Mouse (Mus musculus): ENCODE data around the gene Per2.

Per2 gene

DNA sequence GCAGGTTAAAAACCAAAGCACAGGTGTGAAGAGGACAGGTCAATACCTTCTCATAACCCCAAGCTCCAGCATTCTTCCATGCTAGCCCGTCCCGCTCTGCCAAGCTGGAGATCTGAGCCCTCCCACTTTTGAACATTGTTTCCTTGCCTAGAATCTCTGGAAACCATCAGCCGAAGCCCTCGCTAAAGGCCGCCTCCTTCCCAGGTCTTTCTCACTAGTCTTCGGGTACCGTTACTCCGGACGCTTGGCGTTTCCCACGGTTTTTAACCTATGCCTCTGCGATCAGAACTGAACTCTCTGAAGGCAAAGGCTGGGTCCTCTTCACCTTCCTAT, 61.2 kb downstream of the Per2 start:
- peak in 1 of 2 experiments; percentile 13 for DNase-seq (ENCODE audit: low spot score in 2 of 2)

DNA sequence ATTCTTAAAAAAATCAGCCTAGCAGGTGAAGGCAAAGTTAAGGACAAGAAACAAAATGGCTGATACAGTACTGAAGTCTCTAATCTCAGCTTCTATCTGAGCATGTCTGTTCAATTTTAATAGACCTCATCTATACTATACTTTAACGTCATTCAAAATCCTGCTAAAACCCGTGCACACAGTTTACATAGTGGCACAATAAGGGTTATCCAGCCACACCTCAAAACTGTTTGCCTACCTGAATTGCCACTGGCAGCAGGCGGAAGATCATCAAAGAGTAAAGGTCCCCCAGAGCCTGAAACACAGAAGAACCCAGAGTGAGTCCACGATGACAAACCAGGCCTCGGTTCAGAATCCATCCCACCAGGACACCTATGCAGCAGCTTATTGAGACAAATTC, 68.8 kb downstream of the Per2 start:
- DNase-seq (ENCODE audit: low spot score in 2 of 2), result no peak

DNA sequence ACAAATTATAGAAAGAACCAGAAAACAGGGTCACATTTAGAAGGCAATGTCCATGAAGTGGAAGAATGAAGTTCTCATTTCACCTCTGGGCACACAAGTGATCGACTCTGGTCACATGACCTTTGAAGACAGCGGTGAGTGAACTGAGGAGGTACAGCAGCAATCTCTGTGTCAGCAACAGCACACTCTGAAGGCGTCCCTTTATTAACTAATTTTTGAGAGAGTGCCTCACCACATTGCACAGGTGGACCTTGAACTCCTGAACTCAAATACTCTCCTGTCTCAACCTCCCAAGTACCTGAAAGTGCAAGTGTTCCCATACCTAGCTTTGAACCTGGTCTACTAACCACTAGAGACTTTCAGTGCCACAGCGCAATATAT, 78.0 kb downstream of the Per2 start:
- DNase-seq (ENCODE audit: low spot score in 2 of 2), result no peak

DNA sequence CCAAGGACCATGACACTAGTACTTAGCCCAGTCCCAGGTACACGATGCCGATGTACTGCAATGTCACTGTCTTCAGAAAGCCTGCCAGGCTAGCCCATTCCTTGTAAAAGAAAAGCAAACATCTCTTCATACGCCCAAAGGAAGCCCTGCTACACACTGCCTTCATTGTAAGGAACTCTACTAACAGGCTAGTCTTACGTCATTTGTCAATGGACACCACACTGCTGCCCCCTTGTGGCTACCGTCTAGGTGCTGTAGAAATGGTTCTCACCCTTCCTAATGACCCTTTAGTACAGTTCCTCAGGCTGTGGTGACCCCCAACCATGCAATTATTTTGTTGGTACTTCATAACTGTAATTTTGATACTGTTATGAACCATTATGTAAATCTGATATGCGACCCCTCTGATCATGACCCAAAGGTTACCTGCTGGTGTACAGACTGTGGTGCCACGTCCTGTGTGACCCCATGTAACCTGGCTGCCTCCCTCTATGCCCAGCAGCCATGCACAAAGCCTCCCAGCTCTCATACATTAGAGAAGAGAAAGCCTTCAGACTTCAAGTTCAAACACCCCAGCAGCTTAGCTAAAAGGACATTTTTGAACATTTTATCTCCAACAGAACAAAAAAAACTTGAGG, 78.6 kb downstream of the Per2 start:
- peak; percentile 49 to 62 for DNase-seq (ENCODE audit: low spot score in 2 of 2)

DNA sequence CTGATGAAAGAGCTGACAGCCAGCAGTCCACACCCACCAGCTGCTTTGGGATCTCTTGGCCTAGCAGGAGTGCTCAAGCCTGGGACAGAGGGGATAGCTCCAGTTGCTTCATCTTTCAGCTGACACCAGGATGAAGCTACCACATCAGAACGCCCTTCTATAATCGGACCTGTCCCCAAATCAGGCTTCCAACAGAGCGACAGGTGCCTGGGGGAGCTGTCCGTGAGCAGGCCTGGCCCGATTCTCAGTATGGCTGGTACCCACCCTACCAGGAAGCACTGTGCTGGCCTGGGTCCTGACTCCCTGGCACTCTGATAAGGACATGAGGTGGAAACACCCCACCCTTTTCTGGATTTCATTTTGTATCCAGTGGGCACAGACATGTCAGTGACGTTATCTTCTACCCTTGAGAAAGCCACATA, 85.7 kb downstream of the Per2 start:
- DNase-seq (ENCODE audit: low spot score in 2 of 2), result no peak

DNA sequence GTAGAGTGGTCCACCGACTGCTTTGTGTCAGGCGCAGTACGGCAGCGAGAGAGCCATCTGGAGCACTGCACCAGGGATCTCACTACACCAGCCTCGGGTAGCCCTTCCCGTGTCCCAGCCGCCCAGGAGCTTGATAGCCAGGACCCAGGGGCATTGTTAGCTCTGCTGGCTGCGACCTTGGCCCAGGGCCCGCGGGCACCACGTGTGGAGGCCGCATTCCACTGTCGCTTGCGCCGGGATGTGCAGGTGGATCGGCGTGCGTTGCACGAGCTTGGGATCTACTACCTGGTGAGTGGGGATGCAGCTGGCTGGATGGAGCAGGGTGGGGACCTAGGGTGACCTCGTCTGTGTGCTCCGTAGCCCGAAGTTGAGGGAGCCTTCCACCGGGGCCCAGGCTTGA, 89.1 kb downstream of the Per2 start:
- DNase-seq (ENCODE audit: low spot score in 2 of 2), result no peak

DNA sequence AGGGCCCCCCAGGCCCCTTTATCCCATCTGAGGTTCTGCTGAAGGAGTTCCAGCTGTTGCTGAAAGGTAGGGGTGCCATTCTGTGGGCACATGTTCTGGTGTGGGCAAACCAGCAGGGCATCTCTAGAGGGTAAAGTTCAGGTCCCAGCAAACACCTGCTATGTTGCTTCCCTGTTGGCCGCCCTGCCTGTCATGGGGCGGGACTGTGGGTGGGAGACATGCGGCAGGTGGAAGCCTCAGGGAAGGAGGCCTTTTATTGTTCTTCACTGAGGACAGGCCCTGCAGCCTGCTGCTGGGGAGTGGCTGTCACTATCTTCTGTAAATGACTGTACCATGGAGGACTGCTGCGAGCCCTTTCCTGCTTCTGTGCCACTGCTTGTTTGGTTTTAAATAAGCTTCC, 89.7 kb downstream of the Per2 start:
- DNase-seq (ENCODE audit: low spot score in 2 of 2), result no peak

DNA sequence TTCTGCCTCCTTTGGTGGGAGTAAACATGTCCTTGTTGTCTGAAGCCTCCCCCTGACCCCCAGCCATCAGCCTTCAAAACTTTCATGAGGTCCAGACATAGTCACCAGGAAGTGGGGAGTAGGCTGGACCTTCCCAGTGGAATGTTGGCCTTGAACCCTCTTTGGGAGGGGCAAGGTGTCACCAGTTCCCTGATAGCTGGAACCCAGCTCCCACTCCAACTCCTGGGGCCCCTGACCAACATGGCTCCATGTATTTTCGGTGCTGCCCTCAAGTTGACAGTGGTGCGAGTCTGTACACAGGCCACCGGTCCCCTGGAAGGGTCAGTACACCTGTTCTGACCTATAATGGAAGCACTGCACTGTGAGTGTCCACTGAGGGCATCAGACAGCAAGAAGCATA, 91.8 kb downstream of the Per2 start:
- DNase-seq (ENCODE audit: low spot score in 2 of 2), result no peak

DNA sequence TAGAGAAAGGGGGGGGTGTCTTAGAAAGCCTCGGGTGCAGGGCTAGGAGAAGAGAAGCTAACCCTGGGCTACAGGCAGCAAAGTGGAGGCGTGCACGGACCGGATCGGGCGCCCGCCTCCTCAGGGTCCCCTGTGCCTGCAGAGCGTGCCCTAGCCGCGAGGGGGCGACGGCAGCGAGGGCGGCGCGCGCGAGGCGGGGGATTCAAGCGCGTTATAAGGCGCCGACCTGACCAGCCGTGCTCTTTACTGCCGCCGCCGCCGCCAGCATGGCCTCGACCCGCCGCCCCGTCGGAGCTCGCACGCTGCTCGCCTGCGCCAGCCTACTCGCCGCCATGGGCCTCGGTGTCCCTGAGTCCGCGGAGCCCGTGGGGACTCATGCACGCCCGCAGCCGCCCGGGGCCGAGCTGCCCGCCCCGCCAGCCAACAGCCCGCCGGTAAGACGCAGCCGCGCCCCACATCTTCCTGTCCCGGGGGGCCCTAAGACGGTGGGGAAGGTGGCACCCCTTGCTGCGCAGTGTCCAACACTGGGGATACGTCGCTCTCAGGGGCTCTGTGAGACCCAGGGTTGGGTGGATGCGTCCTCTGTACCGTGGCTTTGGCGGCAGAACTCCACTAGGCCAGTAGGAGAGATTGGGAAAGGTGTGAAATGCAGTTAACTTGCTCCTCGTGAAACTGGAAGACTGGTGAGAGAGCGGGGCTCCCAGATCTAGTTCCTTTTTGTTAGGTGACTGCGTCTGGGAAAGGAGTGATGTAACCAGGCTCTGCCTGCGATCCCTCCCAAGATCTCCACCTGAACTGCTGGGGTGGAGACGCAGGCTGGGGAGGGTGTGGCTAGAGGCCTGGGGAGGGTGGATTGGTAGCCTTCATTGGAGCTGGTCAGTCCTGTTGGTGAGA, 92.7 kb downstream of the Per2 start, which contains the start of gene Erfe:
Gene Erfe (plus strand): TSS at position 216 of the 894 bp plus-strand sequence.
- peak; percentile 38 to 65 for DNase-seq (ENCODE audit: low spot score in 2 of 2)
